Mouse (Mus musculus) c-Kit-positive CD71-positive TER-119-positive erythroid progenitor cells, embryonic 14.5 days (primary cell): ENCODE data around the gene 2210017I01Rik.

Experiments
- DNase-seq: peaks from one replicate; pipeline ENCODE4 v3.0.0-alpha.2; 2013; ENCODE audit warnings: low spot score

2210017I01Rik gene

GRCm38 (mm10) chr3:92607392-92607791, at the start of gene 2210017I01Rik:
TSS of gene 2210017I01Rik (minus strand) at chr3:92607492.
- no peak for DNase-seq

GRCm38 (mm10) chr3:92656826-92657225, 49.5 kb upstream of the 2210017I01Rik start, which contains the start of gene Lce1b:
TSS of gene Lce1b (minus strand) at chr3:92656926.
- no peak for DNase-seq

- no peak for DNase-seq
Observed at GRCm38 (mm10) chr3:92648207-92648606, 40.9 kb upstream of the 2210017I01Rik start, which contains the start of gene Lce1a1. TSS of gene Lce1a1 (minus strand) at chr3:92648307.

GRCm38 (mm10) chr3:92639854-92640253, 32.6 kb upstream of the 2210017I01Rik start:
- DNase-seq, result no peak

GRCm38 (mm10) chr3:92638653-92638991, 31.3 kb upstream of the 2210017I01Rik start:
- no peak for DNase-seq

- DNase-seq, result no peak
Observed at GRCm38 (mm10) chr3:92637745-92638652, 30.7 kb upstream of the 2210017I01Rik start.

GRCm38 (mm10) chr3:92621560-92621959, 14.3 kb upstream of the 2210017I01Rik start, which contains the start of gene Lce6a:
TSS of gene Lce6a (minus strand) at chr3:92621660.
- DNase-seq, result no peak

- no peak for DNase-seq
Observed at GRCm38 (mm10) chr3:92609804-92610203, 2.5 kb upstream of the 2210017I01Rik start.

- peak; percentile 23 for DNase-seq
Observed at GRCm38 (mm10) chr3:92602169-92602568, 5.1 kb downstream of the 2210017I01Rik start.

- no peak for DNase-seq
Observed at GRCm38 (mm10) chr3:92600456-92600855, 6.8 kb downstream of the 2210017I01Rik start.

GRCm38 (mm10) chr3:92599973-92600372, 7.3 kb downstream of the 2210017I01Rik start:
- DNase-seq, result no peak

GRCm38 (mm10) chr3:92598429-92598828, 8.9 kb downstream of the 2210017I01Rik start:
- DNase-seq, result no peak

- no peak for DNase-seq
Observed at GRCm38 (mm10) chr3:92588858-92589257, 18.4 kb downstream of the 2210017I01Rik start, which contains the start of gene Smcp. TSS of gene Smcp (minus strand) at chr3:92588997.

- DNase-seq, result no peak
Observed at GRCm38 (mm10) chr3:92587190-92587589, 20.1 kb downstream of the 2210017I01Rik start.

- no peak for DNase-seq
Observed at GRCm38 (mm10) chr3:92585055-92585454, 22.2 kb downstream of the 2210017I01Rik start.

- no peak for DNase-seq
Observed at GRCm38 (mm10) chr3:92583164-92583826, 24.0 kb downstream of the 2210017I01Rik start.

- DNase-seq, result no peak
Observed at GRCm38 (mm10) chr3:92579508-92579907, 27.8 kb downstream of the 2210017I01Rik start.

GRCm38 (mm10) chr3:92578652-92579413, 28.5 kb downstream of the 2210017I01Rik start:
- DNase-seq, result no peak

GRCm38 (mm10) chr3:92573449-92574041, 33.7 kb downstream of the 2210017I01Rik start, which contains the start of gene Ivl:
TSS of gene Ivl (minus strand) at chr3:92573735.
- DNase-seq, result no peak

GRCm38 (mm10) chr3:92572514-92573155, 34.7 kb downstream of the 2210017I01Rik start:
- DNase-seq, result no peak

GRCm38 (mm10) chr3:92568752-92569151, 38.5 kb downstream of the 2210017I01Rik start:
- DNase-seq, result no peak
